Mouse (Mus musculus) brain, embryonic 14.5 days (tissue): ENCODE data around the gene Syt16.

Source experiments
- CTCF ChIP-seq: fragments of 200-500 bp; IDR thresholded peaks from 2 replicates; pipeline ENCODE4 v1.5.1; 2012; ENCODE audit warnings: inconsistent platforms, mild to moderate bottlenecking, moderate library complexity, borderline replicate concordance; ENCODE audit not compliant: insufficient read depth, insufficient read length; ENCODE audit errors: extremely low read depth
- POLR2A ChIP-seq: fragments of 200-500 bp; IDR thresholded peaks from 2 replicates; pipeline ENCODE4 v1.6.1; 2012; ENCODE audit warnings: mild to moderate bottlenecking, inconsistent platforms, borderline replicate concordance; ENCODE audit not compliant: poor library complexity, insufficient read depth, insufficient read length, severe bottlenecking; ENCODE audit errors: extremely low read depth

- TF ChIP-seq CTCF (no peak), POLR2A (no peak)
Observed at GRCm38 (mm10) chr12:74084389-74084788, 86.9 kb downstream of the Syt16 start.
